Mouse (Mus musculus): ENCODE results near the gene Tmx1. TPM values are rescaled to one million over a fixed set of nuclear protein-coding genes. Genes with fewer than 3 reads are reported as not detected.
A peak's percentile ranks its signal among the peaks of the same experiment; 100 is the strongest.

The Tmx1 gene
- 122 and 125 TPM in 2 replicates for polyA plus RNA-seq (2015; fragmentation: Nextera tagmentation; extraction: Ambion mirVana)

DNA sequence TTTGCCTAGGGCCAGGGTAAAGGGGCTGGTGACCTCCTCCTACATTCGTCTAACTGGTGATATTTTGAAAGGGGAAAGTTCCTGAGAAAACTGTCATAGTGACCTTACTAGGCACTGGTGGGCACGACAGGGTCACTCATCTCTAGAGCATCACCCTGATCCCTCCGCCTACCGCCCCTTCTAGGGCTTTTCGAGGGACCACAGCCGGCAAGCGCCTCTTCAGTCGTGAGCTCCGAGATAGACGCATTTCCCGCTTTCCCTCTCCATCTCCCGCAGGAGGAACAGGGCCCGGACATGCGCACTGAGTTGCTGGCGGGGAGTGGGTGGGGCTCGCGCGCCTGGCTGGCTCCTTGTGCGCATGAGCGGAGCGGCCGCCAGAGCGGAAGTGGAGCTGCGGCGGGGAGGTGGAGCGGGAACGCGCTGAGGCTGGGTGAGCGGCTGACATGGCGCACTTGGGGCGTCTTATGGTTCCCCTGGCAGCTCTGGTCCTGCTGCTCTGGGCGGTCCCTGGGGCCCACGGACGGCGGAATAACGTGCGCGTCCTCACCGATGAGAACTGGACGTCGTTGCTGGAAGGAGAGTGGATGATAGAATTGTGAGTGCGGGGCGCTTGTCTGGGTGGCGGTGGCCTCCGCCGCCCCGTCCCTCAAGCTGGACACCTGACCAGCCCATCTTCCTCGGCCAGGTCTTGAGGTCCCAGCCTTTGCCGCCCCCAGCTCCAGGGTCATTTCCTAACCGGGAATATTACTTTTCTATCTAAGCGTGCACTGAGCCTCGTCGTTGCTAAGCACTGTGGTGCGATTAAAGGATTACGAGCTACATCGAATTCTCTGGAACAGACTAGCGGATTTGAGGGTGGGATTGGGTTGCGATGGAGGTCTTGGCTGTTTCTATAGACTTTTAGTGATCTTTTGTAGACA lies at the start of gene Tmx1:
Tmx1 (plus strand) TSS at position 370 of the 920 bp plus-strand sequence.
- Histone ChIP-seq H3K27me3 (ENCODE audit: insufficient read depth, low read length) (no peaks in the 10 kb centered on the region), H3K36me3 (ENCODE audit: insufficient read depth, low read length) (peaks cover 7% of the 10 kb centered on the region; the same call in 1 of the 2 replicates), H3K9me3 (ENCODE audit: low read length) (no peaks in the 10 kb centered on the region), H3K27ac (ENCODE audit: low read length) (peak within 1 kb of the TSS; percentile 82), H3K4me1 (ENCODE audit: insufficient read depth, low read length) (peaks cover 26% of the 10 kb centered on the region), H3K9ac (replicated peaks; ENCODE audit: low read length) (peak within 1 kb of the TSS; percentile 89), H3K4me2 (replicated peaks; ENCODE audit: low read depth, low read length) (peak within 1 kb of the TSS; percentile 84), H3K4me3 (ENCODE audit: low read length) (peak within 1 kb of the TSS; percentile 92)
- WGBS = under 1% methylated on average over 58 of the region's 58 CpGs
- peak; percentile 99 for ATAC-seq (ENCODE audit: low FRiP score, low TSS enrichment)

DNA sequence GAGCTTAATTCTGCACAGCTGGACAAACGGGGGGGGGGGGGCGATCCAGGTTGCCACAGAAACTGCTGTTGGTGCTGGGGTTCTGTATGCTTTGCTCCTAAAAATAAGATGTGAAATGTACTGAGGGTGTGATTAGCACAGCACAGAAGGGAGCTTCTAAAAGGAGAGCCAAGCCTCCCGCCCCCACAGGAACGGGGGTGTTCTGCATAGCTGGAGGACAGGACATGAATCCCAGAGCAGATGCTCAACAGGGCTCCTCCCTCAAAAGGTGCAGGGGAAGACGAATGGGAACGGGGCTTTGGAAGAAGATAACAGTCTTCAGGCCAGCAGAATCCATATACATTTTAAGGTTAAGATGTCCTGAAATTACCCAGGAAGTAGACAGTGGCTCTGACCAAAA lies 48.6 kb upstream of the Tmx1 start:
- H3K9ac ChIP-seq (replicated peaks; ENCODE audit: low read length) = no peak overlapping the region
- WGBS = 71% methylated on average over 6 of the region's 6 CpGs
- ATAC-seq (ENCODE audit: low FRiP score, low TSS enrichment) = no peak

DNA sequence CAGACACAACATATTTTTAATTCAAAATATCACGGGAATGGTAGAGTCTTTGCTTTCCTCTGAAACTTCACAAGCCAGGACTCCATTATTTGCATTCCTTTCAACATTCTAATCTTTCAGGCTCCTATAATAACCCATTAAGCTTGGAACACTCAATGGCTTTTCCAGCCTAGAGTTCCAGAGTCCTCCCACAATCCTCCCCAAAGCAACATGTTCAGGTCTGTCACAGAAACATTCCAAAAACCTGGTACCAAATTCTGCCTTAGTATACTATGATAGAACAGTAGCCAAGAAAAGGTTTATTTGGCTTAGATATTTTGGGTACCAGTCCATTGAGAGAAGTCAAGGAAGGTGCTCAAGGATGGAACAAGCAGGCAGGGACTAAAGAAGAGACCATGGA lies 44.5 kb upstream of the Tmx1 start:
- Histone ChIP-seq H3K27me3 (ENCODE audit: insufficient read depth, low read length) (no peaks in the 10 kb centered on the region), H3K27ac (ENCODE audit: low read length) (no peak overlapping the region), H3K9ac (replicated peaks; ENCODE audit: low read length) (no peak overlapping the region), H3K4me3 (ENCODE audit: low read length) (no peak overlapping the region), H3K36me3 (ENCODE audit: insufficient read depth, low read length) (no peaks in the 10 kb centered on the region), H3K4me2 (replicated peaks; ENCODE audit: low read depth, low read length) (no peak overlapping the region), H3K9me3 (ENCODE audit: low read length) (no peaks in the 10 kb centered on the region), H3K4me1 (ENCODE audit: insufficient read depth, low read length) (no peaks in the 10 kb centered on the region)
- no peak for ATAC-seq (ENCODE audit: low FRiP score, low TSS enrichment)
- WGBS = 63% methylated on average over 1 of the region's 1 CpGs

More for the DNA sequence above, 48.6 kb upstream of the Tmx1 start:
- no peak overlapping the region for H3K27ac ChIP-seq (ENCODE audit: low read length)
- no peaks in the 10 kb centered on the region for H3K36me3 ChIP-seq (ENCODE audit: insufficient read depth, low read length)
- no peaks in the 10 kb centered on the region for H3K9me3 ChIP-seq (ENCODE audit: low read length)
- no peaks in the 10 kb centered on the region for H3K4me1 ChIP-seq (ENCODE audit: insufficient read depth, low read length)
- H3K27me3 ChIP-seq (ENCODE audit: insufficient read depth, low read length) = no peaks in the 10 kb centered on the region
- H3K4me3 ChIP-seq (ENCODE audit: low read length) = no peak overlapping the region
- H3K4me2 ChIP-seq (replicated peaks; ENCODE audit: low read depth, low read length) = no peak overlapping the region

DNA sequence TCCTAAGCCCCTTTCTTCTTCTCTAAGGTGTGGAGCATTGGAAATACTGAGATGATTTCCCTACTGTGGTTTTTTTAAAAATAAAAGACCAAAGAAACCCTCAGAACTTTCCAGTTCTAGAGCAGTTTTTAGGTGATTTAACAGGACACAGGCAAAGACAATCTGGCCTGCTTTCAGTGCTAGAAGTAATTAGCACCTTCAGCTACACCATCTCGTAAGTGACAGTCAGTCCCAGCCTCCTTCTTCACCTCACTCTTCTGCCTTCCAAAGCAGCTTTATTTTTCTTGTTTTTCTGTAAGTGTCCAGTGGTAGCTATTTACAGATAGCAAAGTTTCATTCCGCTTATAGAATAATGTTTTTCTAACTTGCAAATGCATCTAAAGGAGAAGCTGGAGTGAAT lies 43.3 kb upstream of the Tmx1 start:
- H3K4me1 ChIP-seq (ENCODE audit: insufficient read depth, low read length) = no peaks in the 10 kb centered on the region
- 84% methylated on average over 2 of the region's 2 CpGs for WGBS
- H3K9me3 ChIP-seq (ENCODE audit: low read length) = no peaks in the 10 kb centered on the region
- no peak overlapping the region for H3K4me3 ChIP-seq (ENCODE audit: low read length)
- H3K4me2 ChIP-seq (replicated peaks; ENCODE audit: low read depth, low read length) = no peak overlapping the region
- H3K27me3 ChIP-seq (ENCODE audit: insufficient read depth, low read length) = no peaks in the 10 kb centered on the region
- ATAC-seq (ENCODE audit: low FRiP score, low TSS enrichment) = no peak
- H3K9ac ChIP-seq (replicated peaks; ENCODE audit: low read length) = no peak overlapping the region
- H3K27ac ChIP-seq (ENCODE audit: low read length) = no peak overlapping the region
- H3K36me3 ChIP-seq (ENCODE audit: insufficient read depth, low read length) = no peaks in the 10 kb centered on the region

DNA sequence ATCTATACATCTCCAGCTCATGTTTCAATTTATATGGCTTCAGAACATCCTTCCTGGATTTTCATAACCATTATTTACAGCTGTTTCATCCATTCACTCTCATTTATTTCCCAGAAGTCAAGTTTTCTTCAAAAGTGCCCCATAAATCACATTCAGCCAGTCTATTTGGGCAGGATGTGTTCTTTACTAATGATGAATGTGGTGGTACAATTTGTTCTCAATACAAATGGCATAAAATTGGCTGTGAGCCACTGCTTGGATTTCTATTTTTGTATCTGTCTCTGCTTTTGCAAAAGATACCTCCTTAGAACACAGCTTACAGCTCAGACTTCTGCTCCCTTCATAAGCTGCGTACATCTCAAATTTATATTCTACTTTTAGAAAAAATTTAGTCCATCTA lies 32.7 kb upstream of the Tmx1 start:
- H3K9me3 ChIP-seq (ENCODE audit: low read length) = no peaks in the 10 kb centered on the region
- H3K36me3 ChIP-seq (ENCODE audit: insufficient read depth, low read length) = no peaks in the 10 kb centered on the region
- WGBS = 80% methylated on average over 1 of the region's 1 CpGs
- no peaks in the 10 kb centered on the region for H3K4me1 ChIP-seq (ENCODE audit: insufficient read depth, low read length)
- no peak overlapping the region for H3K27ac ChIP-seq (ENCODE audit: low read length)
- no peak overlapping the region for H3K4me3 ChIP-seq (ENCODE audit: low read length)
- no peak overlapping the region for H3K4me2 ChIP-seq (replicated peaks; ENCODE audit: low read depth, low read length)
- H3K9ac ChIP-seq (replicated peaks; ENCODE audit: low read length) = no peak overlapping the region
- ATAC-seq (ENCODE audit: low FRiP score, low TSS enrichment) = no peak
- H3K27me3 ChIP-seq (ENCODE audit: insufficient read depth, low read length) = no peaks in the 10 kb centered on the region

DNA sequence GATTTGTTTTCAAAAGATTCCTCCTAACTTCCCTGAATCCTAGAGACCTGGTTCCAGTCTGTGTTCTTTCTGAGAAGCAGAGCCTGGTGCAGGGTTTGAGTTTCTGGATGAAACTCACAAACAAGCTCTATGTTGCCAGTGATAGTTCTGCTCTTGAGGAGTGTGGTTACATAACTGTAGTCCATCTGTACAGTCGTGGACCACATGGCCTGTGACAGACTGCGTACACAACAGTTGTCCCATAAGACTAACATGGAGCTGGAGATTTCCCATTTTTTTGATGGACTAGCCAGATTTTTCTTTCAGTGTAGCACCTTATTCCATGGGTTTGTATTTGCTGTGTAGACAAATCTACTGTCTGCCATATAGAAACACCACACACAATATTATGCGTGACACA lies 31.9 kb upstream of the Tmx1 start:
- no peak overlapping the region for H3K27ac ChIP-seq (ENCODE audit: low read length)
- no peak overlapping the region for H3K4me3 ChIP-seq (ENCODE audit: low read length)
- H3K9me3 ChIP-seq (ENCODE audit: low read length) = no peaks in the 10 kb centered on the region
- H3K36me3 ChIP-seq (ENCODE audit: insufficient read depth, low read length) = no peaks in the 10 kb centered on the region
- H3K4me1 ChIP-seq (ENCODE audit: insufficient read depth, low read length) = no peaks in the 10 kb centered on the region
- no peak overlapping the region for H3K4me2 ChIP-seq (replicated peaks; ENCODE audit: low read depth, low read length)
- no peak overlapping the region for H3K9ac ChIP-seq (replicated peaks; ENCODE audit: low read length)
- WGBS = 85% methylated on average over 3 of the region's 3 CpGs
- ATAC-seq (ENCODE audit: low FRiP score, low TSS enrichment) = no peak
- H3K27me3 ChIP-seq (ENCODE audit: insufficient read depth, low read length) = no peaks in the 10 kb centered on the region

DNA sequence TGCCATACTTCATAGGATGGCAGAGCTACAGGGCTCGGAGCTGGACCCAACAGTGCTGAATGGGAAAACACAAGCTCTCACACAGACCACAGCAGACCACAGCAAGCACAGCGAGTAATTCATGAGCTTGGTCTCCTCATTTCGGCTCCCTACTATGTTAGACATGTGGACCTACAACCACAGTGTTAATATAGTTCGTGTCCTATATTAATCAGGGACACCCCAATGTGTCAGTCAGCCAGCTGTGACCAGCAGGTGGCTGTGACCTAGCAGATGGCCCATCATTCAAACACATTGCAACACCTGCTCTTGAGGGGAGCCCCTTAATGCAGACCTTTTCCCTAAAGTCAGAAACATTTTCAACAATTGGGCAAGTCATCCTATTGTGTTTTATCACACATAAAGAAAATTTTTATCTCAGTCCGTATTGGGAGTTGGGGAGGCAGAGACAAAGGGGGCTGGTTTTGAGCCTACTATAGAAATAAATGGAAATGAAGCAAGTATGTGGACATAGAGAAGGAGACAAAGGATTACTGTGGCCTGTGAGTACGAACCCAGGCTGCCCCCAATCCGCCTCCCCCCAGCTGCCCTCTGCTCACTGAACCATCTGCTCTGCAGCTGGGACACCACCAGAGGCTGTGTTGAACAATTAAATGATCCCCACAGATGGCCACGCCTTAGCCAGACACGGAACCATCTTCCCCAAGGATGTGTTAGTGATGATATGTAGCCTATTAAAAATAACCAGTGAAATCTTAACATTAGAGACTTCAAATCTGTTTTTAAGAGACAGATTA lies 30.4 kb upstream of the Tmx1 start:
- Histone ChIP-seq H3K27me3 (ENCODE audit: insufficient read depth, low read length) (no peaks in the 10 kb centered on the region), H3K4me1 (ENCODE audit: insufficient read depth, low read length) (no peaks in the 10 kb centered on the region), H3K27ac (ENCODE audit: low read length) (no peak overlapping the region), H3K9me3 (ENCODE audit: low read length) (no peaks in the 10 kb centered on the region), H3K4me2 (replicated peaks; ENCODE audit: low read depth, low read length) (no peak overlapping the region), H3K9ac (replicated peaks; ENCODE audit: low read length) (no peak overlapping the region), H3K4me3 (ENCODE audit: low read length) (no peak overlapping the region), H3K36me3 (ENCODE audit: insufficient read depth, low read length) (no peaks in the 10 kb centered on the region)
- no peak for ATAC-seq (ENCODE audit: low FRiP score, low TSS enrichment)
- 62% methylated on average over 9 of the region's 9 CpGs for WGBS

DNA sequence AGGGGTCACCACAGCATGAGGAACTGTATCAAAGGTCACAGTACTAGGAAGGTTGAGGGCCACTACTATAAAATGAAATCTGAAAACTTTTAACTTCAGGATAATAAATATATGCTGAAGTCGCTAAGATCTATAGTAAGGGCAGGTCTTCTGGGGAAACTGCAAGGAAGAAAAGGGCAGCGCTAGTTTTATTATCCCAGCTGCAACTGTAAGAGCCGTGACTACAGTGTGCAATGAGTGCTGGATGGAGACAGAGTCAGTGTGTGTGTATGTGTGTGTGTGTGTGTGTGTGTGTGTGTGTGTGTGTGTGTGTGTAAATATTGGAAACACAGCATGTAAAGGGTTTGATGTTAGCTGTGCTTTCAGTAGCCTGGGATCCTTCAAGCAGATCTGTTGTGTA lies 25.0 kb upstream of the Tmx1 start:
- Histone ChIP-seq H3K27me3 (ENCODE audit: insufficient read depth, low read length) (no peaks in the 10 kb centered on the region), H3K27ac (ENCODE audit: low read length) (no peak overlapping the region), H3K9me3 (ENCODE audit: low read length) (no peaks in the 10 kb centered on the region), H3K4me2 (replicated peaks; ENCODE audit: low read depth, low read length) (no peak overlapping the region), H3K9ac (replicated peaks; ENCODE audit: low read length) (no peak overlapping the region), H3K4me3 (ENCODE audit: low read length) (no peak overlapping the region), H3K36me3 (ENCODE audit: insufficient read depth, low read length) (no peaks in the 10 kb centered on the region), H3K4me1 (ENCODE audit: insufficient read depth, low read length) (no peaks in the 10 kb centered on the region)
- 41% methylated on average over 3 of the region's 3 CpGs for WGBS
- no peak for ATAC-seq (ENCODE audit: low FRiP score, low TSS enrichment)

DNA sequence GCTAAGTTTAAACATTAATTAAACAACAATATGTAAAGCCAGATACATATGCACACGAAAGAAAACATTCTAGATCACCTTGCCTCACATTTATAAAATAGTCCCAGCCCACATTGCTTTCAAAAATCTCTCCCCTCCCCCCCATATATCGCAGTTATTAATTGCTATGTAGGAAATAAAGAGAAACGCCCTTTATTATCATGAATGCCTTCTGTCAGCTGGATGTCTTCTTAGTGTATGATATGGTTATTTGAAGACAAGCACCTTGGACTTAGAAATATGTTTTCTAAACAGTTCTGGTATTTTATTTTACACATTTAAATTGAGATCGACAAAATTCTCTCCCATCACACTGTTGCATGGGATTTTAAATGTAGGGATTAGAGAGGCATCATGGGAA lies 23.3 kb upstream of the Tmx1 start:
- ATAC-seq (ENCODE audit: low FRiP score, low TSS enrichment) = no peak
- Histone ChIP-seq H3K27me3 (ENCODE audit: insufficient read depth, low read length) (no peaks in the 10 kb centered on the region), H3K27ac (ENCODE audit: low read length) (no peak overlapping the region), H3K9ac (replicated peaks; ENCODE audit: low read length) (no peak overlapping the region), H3K4me1 (ENCODE audit: insufficient read depth, low read length) (no peaks in the 10 kb centered on the region), H3K9me3 (ENCODE audit: low read length) (no peaks in the 10 kb centered on the region), H3K4me3 (ENCODE audit: low read length) (no peak overlapping the region), H3K4me2 (replicated peaks; ENCODE audit: low read depth, low read length) (no peak overlapping the region), H3K36me3 (ENCODE audit: insufficient read depth, low read length) (no peaks in the 10 kb centered on the region)
- WGBS = 85% methylated on average over 4 of the region's 4 CpGs
